Mouse (Mus musculus) neutrophil, adult 5-6 weeks (primary cell): ENCODE results near the gene Xrn1. TPM values are rescaled to one million over a fixed set of nuclear protein-coding genes. Genes with fewer than 3 reads are reported as not detected.
"Not testable (repeated sequence)": the region's sequence is repeated elsewhere in the genome, so short reads cannot be mapped to it uniquely, and the experiment has no call there.

Experiments used
- ATAC-seq: fragments of 151-379, 151-347 bp; 2 replicates; pipeline ENCODE4 v1.8.0; 2017; ENCODE audit warnings: mild to moderate bottlenecking, moderate TSS enrichment; ENCODE audit not compliant: insufficient number of reproducible peaks, poor library complexity, low FRiP score, severe bottlenecking; ENCODE audit errors: extremely low read depth
- total RNA-seq: library from RNA; stranded (forward); fragments of 200-1000 nt; gene quantifications from 2 replicates; pipeline ENCODE4 v1.2.3, GENCODE M21; 2017

Gene Xrn1
- total RNA-seq, 1 experiment from 2014 or later = 37.5 TPM

DNA sequence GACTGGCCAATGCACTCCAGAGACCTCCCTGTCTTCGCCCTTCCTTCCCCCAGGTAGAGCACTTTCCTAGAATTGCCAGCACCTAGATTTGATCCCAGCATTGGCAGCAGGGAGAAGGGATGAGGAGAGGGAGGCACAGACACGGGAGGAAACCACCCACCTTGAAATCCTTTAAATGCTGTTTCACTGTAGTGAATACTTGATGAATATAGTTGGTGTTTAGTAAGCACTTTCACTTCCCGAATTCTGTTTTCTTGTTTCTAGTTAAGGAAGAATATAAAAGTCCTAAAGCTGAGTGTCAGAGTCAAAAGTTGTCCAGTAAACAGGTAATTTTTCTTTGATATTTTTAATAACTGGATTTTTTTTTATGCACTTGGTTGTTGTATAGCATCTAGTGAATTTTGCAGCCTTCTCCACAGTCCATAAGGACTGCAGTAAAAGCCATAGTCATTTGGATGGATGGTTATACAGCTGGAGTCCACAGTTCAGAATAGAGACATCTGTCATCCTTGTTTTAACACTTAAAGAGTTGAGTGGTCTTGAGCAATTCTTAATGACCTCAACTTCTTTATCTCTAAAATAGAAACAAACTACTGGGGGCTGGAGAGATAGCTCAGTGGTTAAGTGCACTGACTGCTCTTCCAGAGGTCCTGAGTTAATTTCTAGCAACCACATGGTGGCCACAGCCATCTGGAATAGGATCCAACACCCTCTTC is 81.0 kb downstream of the Xrn1 start:
- no peak for ATAC-seq

DNA sequence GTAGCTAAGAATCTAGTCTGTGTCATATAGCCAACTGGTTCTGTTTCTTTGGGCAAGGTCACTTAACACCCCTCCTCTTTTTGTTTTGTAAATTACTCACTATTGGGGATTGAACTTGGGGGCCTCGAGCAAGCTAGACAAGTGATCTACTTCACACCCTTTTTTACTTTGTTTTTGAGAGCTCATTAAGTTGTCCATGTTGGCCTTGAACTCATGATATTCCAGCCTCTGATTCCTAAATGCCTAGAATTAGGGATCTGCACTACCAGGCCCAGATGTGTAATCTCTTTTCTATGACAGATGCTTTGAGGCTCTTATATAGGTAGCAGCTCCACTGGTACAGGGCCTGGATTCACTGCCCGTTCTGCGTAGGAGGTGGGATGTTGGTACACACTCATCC is 89.7 kb downstream of the Xrn1 start:
- ATAC-seq = no peak

DNA sequence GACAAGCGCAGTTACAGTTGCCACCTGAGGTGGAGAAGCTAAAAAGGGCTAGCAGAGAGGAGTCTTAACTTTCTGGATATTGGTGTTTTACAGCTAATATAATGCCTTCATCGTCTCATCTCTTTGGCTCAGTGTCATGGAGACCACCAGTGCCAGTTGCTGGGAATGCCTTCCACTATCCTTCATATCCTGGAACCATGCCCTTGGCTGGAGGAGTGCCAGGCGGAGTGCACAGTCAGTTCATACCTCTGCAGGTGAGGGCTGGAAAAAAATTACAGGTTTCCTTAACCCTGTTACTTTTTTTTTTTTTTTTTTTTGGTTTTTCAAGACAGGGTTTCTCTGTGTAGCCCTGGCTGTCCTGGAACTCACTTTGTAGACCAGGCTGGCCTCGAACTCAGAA is 96.9 kb downstream of the Xrn1 start:
- no peak for ATAC-seq

DNA sequence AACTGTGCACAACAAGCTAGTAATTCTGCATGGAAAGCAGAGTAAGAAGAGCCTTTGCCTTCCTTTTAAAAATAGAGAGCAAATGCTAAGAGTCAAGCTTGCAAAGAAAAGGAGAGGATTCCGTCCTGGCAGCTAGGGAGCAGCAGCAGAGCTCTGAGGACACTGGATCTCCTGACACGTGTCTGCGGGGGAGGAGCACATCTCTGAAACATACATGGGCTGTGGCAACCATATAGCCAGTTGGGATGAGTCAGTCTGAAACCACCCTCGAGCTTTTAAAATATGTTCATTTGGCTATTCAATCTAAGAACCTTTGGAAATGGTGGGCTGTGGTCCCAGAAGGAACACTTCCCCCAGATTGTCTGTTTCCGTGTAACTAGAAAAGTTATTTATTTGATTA is 100.3 kb downstream of the Xrn1 start:
- ATAC-seq = no peak

DNA sequence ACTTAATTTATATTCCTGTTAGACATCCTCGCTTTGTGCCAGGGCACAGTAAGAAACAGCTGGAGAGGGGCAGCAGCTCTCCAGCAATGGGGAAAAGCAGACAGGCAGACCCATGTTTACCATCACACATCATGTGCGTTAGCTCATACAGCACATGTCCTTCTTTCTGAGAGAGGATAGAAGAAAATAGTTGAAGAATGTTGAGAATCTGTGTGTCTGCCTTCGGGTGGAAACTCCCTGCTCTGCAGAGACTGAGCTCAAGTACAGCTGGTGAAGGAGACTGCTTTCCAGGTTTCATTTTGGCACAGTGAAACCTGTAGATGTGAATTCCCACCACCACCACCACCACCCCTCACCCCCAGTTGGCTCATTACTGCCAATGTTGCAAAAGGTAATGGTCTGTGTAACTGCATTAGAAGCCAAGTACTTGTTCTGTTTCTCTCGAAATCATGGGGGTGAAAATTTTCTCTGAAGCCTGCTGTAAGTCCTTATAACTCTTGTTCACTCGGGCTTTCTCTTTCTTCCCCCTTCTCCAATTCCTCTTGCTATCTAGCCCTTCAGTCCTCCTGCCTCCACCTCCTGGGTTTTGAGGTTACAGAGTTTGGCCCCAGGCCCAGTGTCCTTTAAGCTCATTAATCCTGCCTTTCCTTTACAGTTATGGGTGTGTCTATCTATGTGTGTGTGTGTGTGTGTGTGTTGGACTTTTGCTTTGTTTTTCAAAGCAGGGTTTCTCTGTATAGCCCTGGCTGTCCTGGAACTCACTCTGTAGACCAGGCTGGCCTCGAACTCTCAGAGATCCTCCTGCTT is 102.1 kb downstream of the Xrn1 start:
- ATAC-seq = no peak

DNA sequence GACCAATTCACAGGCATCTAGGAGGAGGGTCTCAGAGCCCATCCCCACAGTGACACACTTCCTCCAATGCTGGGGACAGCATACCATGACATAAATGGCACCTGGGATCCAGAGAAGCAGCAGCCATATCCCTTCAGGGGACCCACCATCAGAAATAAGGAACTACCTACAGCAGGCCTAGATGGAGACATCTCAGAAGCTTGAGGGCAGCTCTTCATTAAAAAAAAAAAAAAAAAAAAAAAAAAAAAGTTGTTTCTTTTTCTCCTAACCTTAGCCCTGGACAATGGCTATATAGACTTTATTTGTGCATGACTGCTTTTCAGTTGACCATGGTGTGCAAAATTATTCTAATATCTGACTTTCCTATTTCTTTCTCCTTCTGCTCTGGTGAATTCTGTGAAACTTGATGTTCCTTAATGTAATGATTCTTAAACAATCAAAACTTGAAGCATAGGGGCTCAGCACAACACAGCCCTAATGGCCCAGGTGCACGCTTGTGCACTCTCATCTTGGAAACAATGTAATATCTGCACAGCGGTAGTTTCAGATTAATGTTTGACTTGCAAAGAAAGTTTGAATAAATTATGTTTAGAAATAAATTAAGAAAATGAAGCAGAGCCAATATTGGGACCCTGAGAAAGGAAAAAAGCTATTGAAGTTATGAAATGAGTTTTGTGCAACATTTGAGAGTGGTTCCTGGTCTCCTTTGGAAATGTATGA is 108.7 kb downstream of the Xrn1 start:
- ATAC-seq = no peak

DNA sequence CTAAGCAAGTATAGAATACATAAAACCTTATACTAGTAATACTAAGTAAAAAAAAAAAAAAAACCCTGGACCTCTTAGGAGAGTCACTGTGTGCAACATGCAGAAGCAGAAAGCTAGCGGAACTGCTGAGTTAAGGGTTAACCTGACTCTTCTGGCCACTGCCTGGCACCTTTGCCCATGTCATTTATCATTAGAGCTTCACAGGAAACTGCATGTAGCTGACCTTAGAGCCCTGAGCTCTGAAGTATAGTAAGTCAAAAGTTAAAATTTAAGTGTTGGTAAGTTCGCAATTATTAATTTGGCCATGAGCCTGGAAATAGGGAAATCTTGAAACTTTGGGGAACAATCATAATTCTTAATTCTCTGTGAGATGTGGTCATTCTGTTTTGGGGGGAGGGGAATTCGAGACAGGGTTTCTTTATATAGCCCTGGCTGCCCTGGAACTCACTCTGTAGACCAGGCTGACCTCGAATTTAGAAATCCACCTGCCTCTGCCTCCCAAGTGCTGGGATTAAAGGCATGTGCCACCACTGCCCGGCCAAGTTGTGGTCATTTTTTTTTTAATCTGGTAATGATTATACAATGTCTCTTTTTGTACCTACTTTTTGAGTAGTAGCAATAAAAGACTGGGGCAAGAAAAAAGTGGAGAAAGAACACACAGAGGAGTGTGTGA is 109.4 kb downstream of the Xrn1 start:
- no peak for ATAC-seq

DNA sequence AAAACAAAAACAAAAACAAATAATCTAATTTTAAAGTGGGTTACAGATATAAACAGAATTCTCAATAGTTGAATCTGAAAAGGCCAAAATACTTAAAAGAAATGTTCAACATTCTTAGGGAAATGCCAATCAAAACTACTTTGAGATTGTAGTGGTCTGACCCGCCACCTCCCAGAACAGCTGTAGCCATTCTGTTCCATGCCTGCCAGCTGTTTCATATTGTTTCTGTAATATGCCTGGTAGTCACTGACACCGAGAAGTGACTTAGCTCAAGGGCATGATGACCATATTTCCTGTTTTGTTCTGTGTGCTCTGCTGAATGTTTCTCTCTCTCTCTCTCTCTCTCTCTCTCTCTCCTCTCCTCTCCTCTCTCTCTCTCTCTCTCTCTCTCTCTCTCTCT is 112.9 kb downstream of the Xrn1 start:
- ATAC-seq = no peak

DNA sequence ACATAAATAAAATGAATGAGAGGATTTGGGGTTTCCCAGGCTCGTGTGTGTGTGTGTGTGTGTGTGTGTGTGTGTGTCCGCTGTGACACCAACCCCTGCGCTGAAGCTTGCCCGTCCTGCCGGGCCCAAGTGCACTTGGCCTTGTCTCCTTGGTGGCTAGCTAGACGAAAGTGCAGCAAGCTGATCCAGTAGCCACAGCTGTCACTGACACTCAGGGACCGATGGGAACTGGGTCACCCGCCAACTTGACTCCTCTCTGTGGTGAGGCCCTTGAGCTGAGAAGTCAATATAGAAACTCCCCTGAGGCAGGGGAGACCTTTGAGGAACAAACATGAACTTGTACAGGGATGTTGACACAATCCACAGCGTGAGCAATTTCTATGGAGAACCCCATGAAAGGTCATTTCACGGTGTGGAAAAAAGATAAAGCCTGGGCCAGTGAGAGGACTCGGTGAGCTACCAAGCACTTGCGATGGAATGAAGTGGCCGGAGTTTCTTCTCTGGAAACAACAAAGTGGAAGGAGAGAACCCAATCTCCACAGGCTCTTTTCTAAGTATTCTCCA is 124.3 kb downstream of the Xrn1 start:
- ATAC-seq = no peak

DNA sequence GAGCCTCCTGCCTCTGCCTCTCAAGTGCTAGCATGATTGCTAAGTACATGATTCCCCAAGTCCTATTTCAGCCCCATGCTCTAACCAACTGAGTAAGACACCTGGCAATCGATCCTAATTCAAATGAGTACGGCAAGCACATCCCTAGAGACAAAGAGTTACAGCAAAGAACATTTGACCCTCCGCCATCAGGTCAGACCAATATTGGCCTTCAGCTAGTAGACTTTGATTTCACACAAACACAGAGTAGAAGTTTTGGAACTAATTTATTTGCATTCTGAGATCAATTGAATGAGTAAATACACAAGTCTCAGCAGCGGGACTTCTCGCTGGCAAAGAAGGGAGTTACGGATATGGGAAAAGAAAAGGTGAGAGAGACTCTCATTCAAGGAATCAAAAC is 130.7 kb downstream of the Xrn1 start:
- no peak for ATAC-seq

DNA sequence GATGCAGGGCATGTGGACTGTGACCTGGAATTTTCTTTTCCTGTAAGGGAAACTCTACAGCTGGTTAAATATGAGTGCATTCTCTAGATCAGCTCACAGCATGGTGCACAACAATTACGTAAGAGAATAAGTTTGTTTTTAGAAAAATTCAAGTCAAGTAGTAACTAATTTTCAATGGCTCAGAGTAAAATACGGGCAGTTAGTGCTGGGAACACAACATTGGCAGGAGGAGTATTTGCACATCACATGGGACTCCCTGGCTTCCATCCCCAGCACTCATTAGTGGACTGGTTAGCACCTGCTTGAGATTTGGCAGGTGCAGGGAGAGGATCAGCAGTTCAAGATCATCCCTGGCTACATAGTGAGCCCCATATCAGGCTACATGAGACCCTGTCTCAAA is 133.1 kb downstream of the Xrn1 start:
- no peak for ATAC-seq

DNA sequence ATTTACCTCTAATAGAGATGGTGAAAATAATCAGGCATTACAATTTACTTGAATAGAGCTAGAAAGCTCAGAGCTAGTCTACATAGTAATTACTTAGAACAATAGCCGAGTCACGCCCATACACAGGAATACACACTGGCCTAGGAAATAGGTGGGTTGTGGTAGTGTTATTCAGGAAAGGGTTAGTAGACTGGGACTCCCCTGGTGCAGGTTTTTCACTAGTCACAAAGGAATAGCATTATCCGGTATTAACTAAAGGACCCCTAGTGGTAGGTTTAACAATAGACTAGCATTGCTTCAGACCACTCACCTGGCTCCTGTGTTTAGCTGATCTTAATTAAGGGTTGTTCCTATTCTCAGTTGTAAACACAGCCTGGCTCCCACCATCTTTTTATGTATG is 133.9 kb downstream of the Xrn1 start:
- not testable (repeated sequence) for ATAC-seq

DNA sequence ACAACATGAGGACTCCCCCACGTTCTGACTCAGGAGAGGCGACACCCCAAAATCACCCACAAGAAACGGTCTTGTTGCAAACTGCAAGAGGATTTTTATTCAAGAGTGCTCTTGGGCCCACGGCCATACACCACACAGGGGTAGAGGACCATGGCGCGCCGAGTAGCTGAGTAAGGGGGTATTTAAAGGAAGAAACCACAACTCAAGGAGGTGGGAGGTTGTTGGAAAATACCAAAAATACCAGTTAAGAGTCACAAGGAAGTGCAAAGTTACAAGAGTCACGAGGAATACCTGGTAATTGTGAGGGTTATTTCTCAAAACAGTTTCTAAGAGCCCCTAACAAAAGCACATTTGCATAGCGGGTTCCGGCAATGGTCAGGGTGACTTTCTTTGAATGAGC is 138.1 kb downstream of the Xrn1 start:
- ATAC-seq = not testable (repeated sequence)

DNA sequence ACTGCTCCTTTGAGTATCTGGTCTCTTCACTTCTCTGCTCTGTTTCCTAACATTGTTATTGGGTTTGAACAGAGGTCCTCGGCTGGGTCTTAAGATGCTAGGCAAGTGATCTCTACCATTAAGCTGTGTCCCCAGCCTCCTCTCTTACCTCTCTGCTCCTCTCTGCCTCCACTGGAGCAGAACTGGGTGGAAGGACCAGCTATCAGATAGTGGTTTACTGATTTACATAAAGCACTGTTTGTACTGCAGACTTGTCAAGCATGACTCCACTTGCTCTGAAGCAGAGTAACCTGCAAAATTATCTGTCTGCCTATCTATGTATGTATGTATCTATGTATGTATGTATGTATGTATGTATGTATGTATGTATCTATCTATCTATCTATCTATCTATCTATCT is 138.7 kb downstream of the Xrn1 start:
- ATAC-seq = no peak

DNA sequence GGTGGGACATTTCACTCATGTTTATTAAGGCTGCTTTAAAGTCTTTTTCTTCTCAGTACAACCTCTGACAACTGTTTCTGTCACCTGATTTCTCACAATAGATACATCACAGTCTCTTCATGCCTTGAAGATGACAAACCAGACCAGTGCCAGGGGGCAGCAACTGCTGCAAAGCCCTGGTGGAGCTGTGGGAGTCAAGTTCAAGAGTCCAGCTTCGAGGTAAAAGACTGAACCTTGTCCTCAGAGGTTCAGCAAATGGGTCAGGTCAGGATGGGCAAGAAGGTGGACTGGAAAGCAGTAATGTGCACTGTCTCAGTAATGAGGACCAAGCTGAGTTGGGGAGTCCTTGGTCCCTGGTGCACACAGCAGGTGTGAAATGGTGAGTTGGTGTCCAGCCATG is 139.8 kb downstream of the Xrn1 start:
- ATAC-seq = no peak

DNA sequence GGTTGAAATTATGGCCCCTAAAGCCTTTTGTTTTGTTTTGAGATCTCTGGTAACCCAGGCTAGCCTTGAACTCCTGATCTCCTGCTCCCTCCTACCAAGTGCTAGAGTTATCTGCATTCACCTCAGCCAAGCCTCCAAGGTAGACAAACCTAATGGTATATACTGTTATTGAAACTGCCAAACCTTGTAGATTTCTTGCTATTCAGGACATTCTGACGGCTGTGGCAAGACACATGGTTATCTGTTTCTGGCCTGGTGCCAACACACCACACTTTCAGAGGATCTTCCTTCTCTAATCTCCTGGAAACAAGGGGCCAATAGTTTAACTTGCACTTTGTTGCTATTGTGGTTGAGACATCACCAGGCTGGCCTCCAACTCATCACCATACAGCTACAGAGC is 140.6 kb downstream of the Xrn1 start:
- no peak for ATAC-seq

DNA sequence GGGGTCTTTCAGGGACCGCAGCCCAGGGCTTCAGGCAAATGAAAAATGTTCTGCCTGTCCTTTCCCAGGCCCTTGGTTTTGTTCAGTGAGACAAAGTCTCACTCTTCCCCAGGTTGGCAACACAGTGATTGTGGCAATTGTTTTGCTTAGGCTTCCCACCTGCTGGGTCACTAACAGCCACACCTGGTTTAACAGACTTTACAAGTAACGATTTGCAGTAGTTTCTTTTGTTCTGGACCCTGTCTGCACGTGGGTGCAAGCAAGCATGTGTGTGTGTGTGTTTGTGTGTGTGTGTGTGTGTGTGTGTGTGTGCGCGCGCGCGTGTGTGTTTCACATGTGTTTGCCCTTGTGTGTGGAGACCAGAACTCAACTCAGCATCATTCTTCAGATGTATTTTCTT is 148.3 kb downstream of the Xrn1 start:
- no peak for ATAC-seq
